In genomic region chr5:138170936-138171561, GRCm38 (mm10) we compare ENCODE assay signal across 8 mouse cellular contexts. TPM values are rescaled to one million over a fixed set of nuclear protein-coding genes. Genes with fewer than 3 reads are reported as not detected.
A peak's percentile ranks its signal among the peaks of the same experiment; 100 is the strongest.
DNase-seq lines count a peak whose midpoint lies in the region; ATAC-seq and TF ChIP-seq lines count a peak whose summit lies in the region.

No protein-coding gene starts in this region.

- under 1% methylated on average over 47 of the region's 47 CpGs for WGBS in heart, embryonic 10.5 days
- WGBS in kidney, embryonic 15.5 days = under 1% methylated on average over 47 of the region's 47 CpGs

- H3K27me3 ChIP-seq in heart, embryonic 10.5 days (ENCODE audit: insufficient read depth, poor library complexity, severe bottlenecking) = no peaks in the 10 kb centered on the region
- H3K27me3 ChIP-seq in kidney, embryonic 15.5 days = no peaks in the 10 kb centered on the region

- peaks cover 65% of the 10 kb centered on the region for H3K36me3 ChIP-seq in heart, embryonic 10.5 days
- peaks cover 66% of the 10 kb centered on the region for H3K36me3 ChIP-seq in kidney, embryonic 15.5 days

- peaks cover 25% of the 10 kb centered on the region for H3K4me1 ChIP-seq in bone marrow macrophage, adult 2 months (ENCODE audit: control insufficient read depth, insufficient read depth, low read length)
- no peaks in the 10 kb centered on the region for H3K4me1 ChIP-seq in embryonic fibroblast, embryonic 13.5 days (ENCODE audit: control insufficient read depth, insufficient read depth, low read length)
- peaks cover 16% of the 10 kb centered on the region for H3K4me1 ChIP-seq in heart, embryonic 10.5 days
- peaks cover 30% of the 10 kb centered on the region for H3K4me1 ChIP-seq in kidney, embryonic 15.5 days

- H3K27ac ChIP-seq in bone marrow macrophage, adult 2 months (ENCODE audit: insufficient read depth, low read depth, low read length) = peak overlapping the region; percentile 75
- peak overlapping the region; percentile 36 for H3K27ac ChIP-seq in embryonic fibroblast, embryonic 13.5 days (ENCODE audit: insufficient read depth, low read length)
- H3K27ac ChIP-seq in heart, embryonic 10.5 days = peak overlapping the region; percentile 93
- peak overlapping the region; percentile 96 for H3K27ac ChIP-seq in kidney, embryonic 15.5 days

- peak; percentile 91 for ATAC-seq in kidney, embryonic 15.5 days (replicated peaks; ENCODE audit: low FRiP score)
- ATAC-seq in monocyte, adult 5-6 weeks (replicated peaks; ENCODE audit: insufficient number of reproducible peaks, low FRiP score, low TSS enrichment, poor library complexity, severe bottlenecking) = peak; percentile 76

- 0 out of 2 replicates have a peak, but pooled peaks have one; percentile 35 for TF ChIP-seq POLR2A in bone marrow macrophage, adult 2 months (IDR thresholded peaks at IDR 0.05; ENCODE audit: borderline replicate concordance, low read depth, low read length)
- TF ChIP-seq POLR2A in embryonic fibroblast, embryonic 13.5 days (IDR thresholded peaks at IDR 0.05; ENCODE audit: low read depth, low read length) = peak; percentile 65

- peak overlapping the region; percentile 59 for H3K4me3 ChIP-seq in bone marrow macrophage, adult 2 months (ENCODE audit: insufficient read depth, low read length)
- peak overlapping the region; percentile 94 for H3K4me3 ChIP-seq in embryonic fibroblast, embryonic 13.5 days (ENCODE audit: insufficient read depth, low read length)
- peak overlapping the region; percentile 85 for H3K4me3 ChIP-seq in heart, embryonic 10.5 days
- peak overlapping the region; percentile 72 for H3K4me3 ChIP-seq in kidney, embryonic 15.5 days (replicated peaks)

- H3K9me3 ChIP-seq in heart, embryonic 10.5 days = no peaks in the 10 kb centered on the region
- no peaks in the 10 kb centered on the region for H3K9me3 ChIP-seq in kidney, embryonic 15.5 days (replicated peaks)

- peak overlapping the region; percentile 72 for H3K9ac ChIP-seq in kidney, embryonic 15.5 days

- DNase-seq in A20 (ENCODE audit: low read depth, low spot score) (peak; percentile 98), liver (peak; percentile 96)
- peak; percentile 99 for DNase-seq in heart, embryonic 10.5 days (ENCODE audit: low spot score)
- peak; percentile 96 to 97 for DNase-seq in spleen, postnatal 4 days (ENCODE audit: low spot score in 2 of 2)

- H3K4me2 ChIP-seq in kidney, embryonic 15.5 days = peak overlapping the region; percentile 78

- no peak for TF ChIP-seq CTCF in bone marrow macrophage, adult 2 months (IDR thresholded peaks at IDR 0.05; ENCODE audit: low read depth, low read length)
- no peak for TF ChIP-seq CTCF in embryonic fibroblast, embryonic 13.5 days (IDR thresholded peaks at IDR 0.05; ENCODE audit: borderline replicate concordance, insufficient read depth, low read length)

RNA-seq across cellular contexts. Expression of gene Ap4m1, which starts 0.8 kb away (rescaled TPM):
- 34.1 and 40.5 TPM in 2 replicates for polyA plus RNA-seq in bone marrow macrophage, adult 2 months (2012; ENCODE audit: insufficient read depth, insufficient read length, missing spikeins)
- 22.2 and 26.5 TPM in 2 replicates for polyA plus RNA-seq in embryonic fibroblast, embryonic 13.5 days (2011; ENCODE audit: insufficient read length, low read depth, missing spikeins)
- polyA plus RNA-seq in heart, embryonic 10.5 days (2016; fragmentation: Nextera tagmentation; extraction: Ambion mirVana) = 13.4 and 15.0 TPM in 2 replicates
- polyA plus RNA-seq in kidney, embryonic 15.5 days (2015; fragmentation: Nextera tagmentation; extraction: Ambion mirVana) = 24.2 and 28.2 TPM in 2 replicates
- 26.2 to 32.8 TPM (median 27.0 TPM) in 3 replicates for total RNA-seq in monocyte, adult 5-6 weeks (2017)

RNA-seq across cellular contexts. Expression of gene Mcm7, which starts 1.2 kb away (rescaled TPM):
- 34.6 and 46.6 TPM in 2 replicates for polyA plus RNA-seq in bone marrow macrophage, adult 2 months (2012; ENCODE audit: insufficient read depth, insufficient read length, missing spikeins)
- polyA plus RNA-seq in embryonic fibroblast, embryonic 13.5 days (2011; ENCODE audit: insufficient read length, low read depth, missing spikeins) = 79.1 and 85.3 TPM in 2 replicates
- 189 and 225 TPM in 2 replicates for polyA plus RNA-seq in heart, embryonic 10.5 days (2016; fragmentation: Nextera tagmentation; extraction: Ambion mirVana)
- polyA plus RNA-seq in kidney, embryonic 15.5 days (2015; fragmentation: Nextera tagmentation; extraction: Ambion mirVana) = 211 and 225 TPM in 2 replicates
- 53.2 to 96.5 TPM (median 70.8 TPM) in 3 replicates for total RNA-seq in monocyte, adult 5-6 weeks (2017)

RNA-seq across cellular contexts. Expression of gene Cops6, which starts 10.2 kb away (rescaled TPM):
- polyA plus RNA-seq in bone marrow macrophage, adult 2 months (2012; ENCODE audit: insufficient read depth, insufficient read length, missing spikeins) = 77.7 and 82.3 TPM in 2 replicates
- polyA plus RNA-seq in embryonic fibroblast, embryonic 13.5 days (2011; ENCODE audit: insufficient read length, low read depth, missing spikeins) = 162 and 184 TPM in 2 replicates
- polyA plus RNA-seq in heart, embryonic 10.5 days (2016; fragmentation: Nextera tagmentation; extraction: Ambion mirVana) = 366 and 394 TPM in 2 replicates
- polyA plus RNA-seq in kidney, embryonic 15.5 days (2015; fragmentation: Nextera tagmentation; extraction: Ambion mirVana) = 306 and 316 TPM in 2 replicates
- 23.6 to 44.1 TPM (median 36.4 TPM) in 3 replicates for total RNA-seq in monocyte, adult 5-6 weeks (2017)

RNA-seq across cellular contexts. Expression of gene Zfp113, which starts 15.5 kb away (rescaled TPM):
- polyA plus RNA-seq in bone marrow macrophage, adult 2 months (2012; ENCODE audit: insufficient read depth, insufficient read length, missing spikeins) = 5.8 and 6.8 TPM in 2 replicates
- 11.9 and 13.2 TPM in 2 replicates for polyA plus RNA-seq in embryonic fibroblast, embryonic 13.5 days (2011; ENCODE audit: insufficient read length, low read depth, missing spikeins)
- polyA plus RNA-seq in heart, embryonic 10.5 days (2016; fragmentation: Nextera tagmentation; extraction: Ambion mirVana) = 10.3 and 18.8 TPM in 2 replicates
- 23.2 and 26.4 TPM in 2 replicates for polyA plus RNA-seq in kidney, embryonic 15.5 days (2015; fragmentation: Nextera tagmentation; extraction: Ambion mirVana)
- total RNA-seq in monocyte, adult 5-6 weeks (2017) = 2.5 to 8.9 TPM (median 3.0 TPM) in 3 replicates

RNA-seq across cellular contexts. Expression of gene Taf6, which starts 16.2 kb away (rescaled TPM):
- 26.5 and 33.3 TPM in 2 replicates for polyA plus RNA-seq in bone marrow macrophage, adult 2 months (2012; ENCODE audit: insufficient read depth, insufficient read length, missing spikeins)
- 27.9 and 29.8 TPM in 2 replicates for polyA plus RNA-seq in embryonic fibroblast, embryonic 13.5 days (2011; ENCODE audit: insufficient read length, low read depth, missing spikeins)
- polyA plus RNA-seq in heart, embryonic 10.5 days (2016; fragmentation: Nextera tagmentation; extraction: Ambion mirVana) = 89.3 and 113 TPM in 2 replicates
- polyA plus RNA-seq in kidney, embryonic 15.5 days (2015; fragmentation: Nextera tagmentation; extraction: Ambion mirVana) = 102 and 109 TPM in 2 replicates
- 14.3 to 27.3 TPM (median 19.1 TPM) in 3 replicates for total RNA-seq in monocyte, adult 5-6 weeks (2017)

Comparison
In these comparisons a context has a peak if more than half of its experiments do, and no peak if none do; other contexts are left out.
1. Peak in every context shown above with its lines: DNase-seq, ATAC-seq, H3K4me3 ChIP-seq and H3K27ac ChIP-seq.
2. H3K27ac ChIP-seq: peak in every context shown above with its lines; median percentile 96 in kidney, embryonic 15.5 days; 93 in heart, embryonic 10.5 days; 75 in bone marrow macrophage, adult 2 months; 36 in embryonic fibroblast, embryonic 13.5 days.